Mouse (Mus musculus): ENCODE data around the gene Pgk1.

Pgk1 gene

GRCm38 (mm10) chrX:106209100-106209499, 22.2 kb downstream of the Pgk1 start:
- no peak for DNase-seq (ENCODE audit: extremely low spot score, low read depth, low spot score)

GRCm38 (mm10) chrX:106219171-106220032, 32.5 kb downstream of the Pgk1 start:
- no peak for DNase-seq (ENCODE audit: extremely low spot score, low read depth, low spot score)

DNA sequence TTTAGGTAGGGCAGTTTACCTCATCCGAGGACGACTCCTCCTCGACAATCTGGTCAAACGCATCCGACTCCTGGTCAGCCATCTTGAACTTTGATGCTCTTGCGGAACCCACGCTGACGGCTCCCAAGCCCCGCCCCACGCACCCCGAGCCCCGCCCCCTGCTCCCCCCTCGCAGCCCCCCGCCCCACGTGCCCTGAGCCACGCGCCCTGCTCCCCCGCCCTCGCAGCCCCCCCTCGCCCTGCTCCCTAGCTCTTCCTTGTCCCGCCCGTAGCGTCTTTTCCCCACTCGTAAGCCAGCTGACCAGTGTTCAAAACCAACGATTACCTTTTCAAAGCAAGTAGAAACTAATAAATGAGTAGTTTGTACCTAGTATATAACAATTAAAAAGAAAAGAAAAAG, 34.2 kb downstream of the Pgk1 start, which contains the start of gene Taf9b:
Gene Taf9b (minus strand): TSS at position 101 of the 400 bp plus-strand sequence.
- no peak for DNase-seq (ENCODE audit: extremely low spot score, low read depth, low spot score)
